Mouse (Mus musculus) kidney, adult 9 months (tissue): Measurements from ENCODE around the gene Hspg2.

Experiments used
- DNase-seq: peaks from one replicate; pipeline ENCODE4 v3.0.0; 2022

Gene Hspg2

DNA sequence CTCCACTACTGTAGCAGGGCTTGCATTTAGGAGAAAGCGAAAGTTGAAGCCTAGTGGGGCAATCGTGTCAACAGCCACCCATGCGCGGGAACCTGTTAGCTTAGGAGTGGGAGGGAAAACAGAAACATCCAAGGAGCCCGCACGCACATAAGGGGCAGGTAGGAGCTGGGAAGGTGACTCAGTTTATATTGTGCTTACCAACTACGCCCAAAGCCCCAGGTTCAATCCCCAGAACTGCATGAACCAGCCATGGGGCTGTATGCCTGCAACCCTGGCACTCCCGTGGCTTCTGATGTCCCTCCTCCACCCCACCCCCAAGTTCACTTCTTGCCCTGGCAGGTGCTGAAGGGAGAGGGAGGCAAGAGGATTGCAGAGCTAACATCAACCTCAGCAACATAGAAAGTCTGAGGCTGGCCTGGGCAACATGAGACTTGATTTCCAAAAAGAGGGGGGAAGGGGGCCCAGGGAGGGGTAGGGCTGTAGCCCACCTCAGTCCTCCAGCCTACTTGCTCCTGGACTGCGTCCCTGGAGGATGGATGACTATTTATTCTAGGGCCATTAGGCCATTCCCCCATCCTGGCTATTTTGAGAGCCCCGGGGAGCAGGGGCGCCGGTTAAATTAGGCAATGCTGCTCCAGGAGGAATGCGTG is 12.9 kb downstream of the Hspg2 start:
- DNase-seq: no peak

DNA sequence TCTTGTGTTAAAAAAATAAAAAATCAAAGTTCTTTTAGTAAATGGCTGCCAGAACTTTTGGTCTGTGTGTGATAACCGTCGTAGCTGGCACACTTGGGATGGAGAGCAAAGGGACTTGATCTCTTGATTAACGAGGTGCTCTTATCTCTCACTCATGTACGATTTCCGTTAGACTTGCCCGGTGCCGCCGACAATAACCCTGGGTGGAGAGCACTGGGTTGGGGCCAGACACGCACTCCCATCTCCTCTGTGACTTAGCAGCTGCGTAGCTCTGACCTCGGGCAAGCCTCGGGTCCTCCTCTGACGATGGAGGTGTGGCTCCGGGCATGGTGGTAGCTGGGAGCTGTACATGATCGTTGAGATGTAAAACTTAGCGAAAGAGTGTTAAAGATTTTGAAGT is 15.3 kb downstream of the Hspg2 start:
- DNase-seq: peak; percentile 55

DNA sequence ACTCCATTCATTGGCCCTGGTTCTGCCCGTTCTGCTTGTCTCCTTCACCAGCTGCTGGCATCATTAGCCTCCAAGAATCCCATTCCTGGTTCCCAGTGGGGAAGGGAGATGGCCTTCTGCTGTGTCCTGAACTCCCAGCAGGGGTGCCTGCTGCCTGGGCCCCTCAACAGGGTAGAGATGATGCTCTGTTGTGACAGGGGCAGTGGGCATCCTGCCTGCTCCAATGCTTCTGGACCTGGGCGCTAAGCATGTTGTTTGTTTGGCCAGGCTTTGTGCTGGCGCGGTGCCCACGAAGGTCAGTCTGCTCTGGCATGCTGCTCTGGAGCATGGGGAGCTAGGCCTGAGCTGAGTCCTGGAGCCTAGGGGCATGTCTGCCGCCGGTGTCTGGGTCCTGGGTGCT is 16.0 kb downstream of the Hspg2 start:
- peak; percentile 67 for DNase-seq

DNA sequence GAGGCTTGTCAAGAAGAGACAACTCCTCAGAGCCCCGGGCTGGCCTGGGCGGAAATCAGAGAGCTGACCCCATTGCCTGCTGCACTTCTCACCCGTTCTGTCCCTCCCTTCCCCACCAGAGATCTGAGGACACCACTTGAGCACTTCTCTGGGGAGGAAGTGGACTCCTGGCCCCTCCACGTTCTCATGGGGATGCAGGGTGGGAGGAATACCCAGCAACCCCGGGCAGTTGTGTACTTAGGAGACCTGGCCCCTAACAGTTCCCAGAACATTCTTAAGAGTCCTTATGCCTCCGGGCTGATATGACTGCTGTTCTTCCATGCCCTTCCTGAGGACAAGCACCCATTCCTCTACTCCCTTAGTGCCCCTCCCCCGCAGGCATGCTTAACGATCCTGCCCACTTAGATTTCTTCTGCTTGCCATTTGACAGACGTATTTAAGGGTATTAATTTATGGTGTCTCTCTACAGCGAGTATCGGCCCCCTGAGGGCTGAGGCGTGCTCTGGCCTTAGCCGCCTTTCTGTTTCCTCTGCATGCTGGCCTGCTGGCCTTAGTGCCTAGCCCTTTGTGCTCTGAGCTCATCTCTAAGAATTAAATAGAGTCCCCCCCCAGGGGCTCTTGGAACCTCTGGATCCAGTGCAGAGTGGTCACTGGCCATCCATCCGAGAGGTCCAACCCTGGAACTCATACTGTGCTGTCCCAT is 16.8 kb downstream of the Hspg2 start:
- no peak for DNase-seq

DNA sequence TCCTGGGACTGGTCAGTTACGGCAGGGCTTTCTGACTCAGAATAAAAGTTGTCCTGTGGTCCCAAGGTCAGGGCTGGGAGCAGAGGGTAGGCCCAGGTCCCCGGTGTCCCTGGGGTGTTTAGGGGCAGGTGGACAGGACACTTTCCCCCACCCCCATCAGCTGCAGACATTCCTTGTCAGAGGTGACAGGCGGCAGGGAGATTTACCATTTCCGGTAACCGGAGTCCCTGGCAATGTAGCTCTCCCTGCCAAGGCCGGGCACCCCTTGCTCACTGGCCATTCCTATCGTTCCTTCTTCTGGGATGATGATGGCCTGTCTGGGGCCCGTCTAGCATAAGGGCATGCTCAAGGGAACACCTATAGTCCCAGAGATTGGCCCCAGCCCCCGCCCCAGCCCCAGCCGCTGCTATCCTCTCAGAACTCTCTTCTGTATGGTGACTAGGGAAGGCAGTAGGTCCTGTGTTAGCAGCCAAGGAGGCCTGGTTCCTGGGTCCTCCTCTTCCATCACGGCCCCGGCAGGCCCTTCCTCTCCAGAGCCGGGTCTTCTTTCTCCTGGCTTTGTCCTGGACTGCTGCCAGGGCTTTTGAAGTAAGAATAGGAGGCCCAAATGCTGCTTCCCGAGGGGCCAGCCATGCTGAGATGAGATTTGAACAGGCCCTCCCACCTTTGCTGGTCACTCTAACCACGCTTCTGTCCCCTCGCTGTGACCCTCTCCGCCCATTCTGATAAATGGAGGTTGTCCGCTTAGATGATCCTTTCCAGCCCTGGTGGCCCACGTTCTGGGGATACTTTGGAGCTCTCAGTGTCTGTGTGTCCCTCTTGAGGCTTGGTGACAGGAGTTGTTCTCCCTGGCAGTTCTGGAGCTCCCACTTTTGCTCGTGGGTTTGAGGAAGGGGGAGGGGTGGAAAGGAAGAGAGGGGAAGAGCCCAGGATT is 17.8 kb downstream of the Hspg2 start:
- DNase-seq: no peak

DNA sequence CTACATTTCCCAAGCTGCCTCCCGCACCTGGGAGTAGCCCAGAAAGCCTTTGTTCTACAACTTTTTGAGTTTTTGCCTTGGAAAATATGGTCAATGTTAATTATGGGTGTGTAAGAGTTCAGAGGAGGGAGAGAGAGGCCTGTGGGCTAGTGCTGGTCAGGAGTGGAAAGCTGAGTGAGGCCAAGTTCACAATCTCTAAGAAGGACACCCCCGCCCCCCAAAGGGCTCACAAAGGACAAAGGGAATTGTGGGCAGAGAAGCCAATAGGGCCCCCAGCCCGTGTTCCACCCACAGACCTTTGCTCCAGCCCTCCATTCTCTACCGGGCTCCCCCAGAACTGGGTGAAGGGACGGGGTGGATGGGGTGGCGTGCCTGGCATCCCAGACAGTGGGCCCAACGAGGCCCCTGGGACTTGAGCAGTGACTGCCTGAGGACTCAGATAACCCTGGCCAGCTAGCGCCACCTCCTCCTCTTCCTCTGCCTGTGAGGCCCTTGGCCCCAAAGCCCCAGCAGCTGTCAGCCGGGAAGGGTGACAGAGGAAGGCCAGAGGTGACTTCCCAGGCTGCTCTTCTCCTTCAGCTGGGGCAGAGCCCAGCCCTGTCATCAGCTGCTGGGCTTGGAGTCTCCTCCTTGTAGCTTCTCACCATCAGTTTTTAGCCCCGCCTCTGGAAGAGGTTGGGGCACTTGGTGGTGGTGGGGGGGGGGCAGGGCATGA is 18.9 kb downstream of the Hspg2 start:
- DNase-seq: peak; percentile 80

DNA sequence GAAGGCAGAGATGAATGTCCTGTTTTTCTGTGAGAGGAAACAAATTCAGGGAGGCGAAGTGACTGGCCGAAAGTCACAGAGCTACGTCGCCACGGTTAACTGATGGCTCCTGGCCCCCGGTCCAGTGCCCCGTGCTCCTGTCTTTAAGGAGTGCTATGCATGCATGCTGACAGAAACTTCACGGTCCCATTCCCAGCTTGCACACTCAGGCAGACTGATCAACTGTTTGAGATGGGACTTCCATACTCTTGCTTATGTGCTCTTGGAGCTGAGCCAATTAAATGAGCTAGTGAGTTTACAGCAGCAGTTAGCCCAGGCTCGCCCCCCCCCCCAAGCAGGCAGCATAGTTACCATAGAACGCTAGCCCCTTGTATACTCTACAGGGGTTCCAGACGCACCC is 19.5 kb downstream of the Hspg2 start:
- no peak for DNase-seq

DNA sequence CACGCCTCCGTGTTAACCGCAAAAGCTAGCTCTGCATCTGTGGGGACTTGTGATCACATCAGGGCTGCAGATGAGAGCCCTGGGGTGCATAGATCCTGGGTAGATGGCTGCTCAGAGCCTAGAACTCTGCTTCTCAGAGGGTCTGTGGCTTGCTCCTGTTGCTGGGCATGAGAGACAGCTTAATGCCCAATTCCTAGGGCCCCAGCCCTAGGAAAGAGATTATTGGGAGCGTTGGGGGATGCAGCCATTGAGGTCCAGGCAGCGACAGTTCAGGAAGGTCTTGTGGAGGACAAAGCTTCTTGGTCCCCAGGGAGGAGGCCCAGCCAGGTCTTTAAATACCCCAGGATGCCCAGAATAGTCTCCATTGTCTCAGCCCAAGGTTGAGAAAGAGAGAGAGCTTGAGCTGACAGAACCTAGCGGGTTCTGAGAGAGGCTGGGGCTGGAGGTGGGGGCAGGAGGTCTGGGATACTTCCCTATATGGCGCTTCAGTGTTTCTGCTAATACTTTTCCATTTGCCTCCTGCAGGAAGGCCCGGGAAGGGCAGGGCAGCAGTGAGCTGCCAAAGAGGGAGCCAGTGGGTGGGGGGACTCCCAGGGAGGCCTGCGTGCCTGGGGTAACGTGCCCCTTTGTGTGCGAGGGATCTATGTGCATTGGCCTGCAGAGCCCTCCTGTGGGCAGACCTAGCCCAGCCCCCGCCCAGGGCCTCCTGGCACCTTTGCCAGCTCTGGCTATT is 20.2 kb downstream of the Hspg2 start:
- peak; percentile 67 for DNase-seq

DNA sequence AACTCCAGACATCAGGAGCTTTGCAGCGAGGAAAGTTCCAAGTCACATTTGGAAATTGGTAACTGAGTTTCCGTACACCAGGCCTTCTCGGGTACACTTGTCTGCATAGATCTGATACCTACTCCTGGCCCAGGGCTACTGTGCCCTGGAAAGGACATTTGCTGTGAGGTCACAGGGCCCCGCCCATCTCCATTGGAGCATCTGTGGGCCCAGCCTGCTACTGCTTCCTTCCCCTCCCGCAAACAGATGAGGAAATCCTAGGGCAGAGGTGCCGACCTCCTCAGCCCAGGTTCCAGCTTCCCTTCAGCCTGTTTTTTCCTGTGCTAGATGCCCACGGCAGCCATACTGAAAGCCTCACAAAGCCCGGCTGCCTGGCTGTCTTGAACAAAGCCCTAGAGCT is 21.4 kb downstream of the Hspg2 start:
- peak; percentile 65 for DNase-seq

DNA sequence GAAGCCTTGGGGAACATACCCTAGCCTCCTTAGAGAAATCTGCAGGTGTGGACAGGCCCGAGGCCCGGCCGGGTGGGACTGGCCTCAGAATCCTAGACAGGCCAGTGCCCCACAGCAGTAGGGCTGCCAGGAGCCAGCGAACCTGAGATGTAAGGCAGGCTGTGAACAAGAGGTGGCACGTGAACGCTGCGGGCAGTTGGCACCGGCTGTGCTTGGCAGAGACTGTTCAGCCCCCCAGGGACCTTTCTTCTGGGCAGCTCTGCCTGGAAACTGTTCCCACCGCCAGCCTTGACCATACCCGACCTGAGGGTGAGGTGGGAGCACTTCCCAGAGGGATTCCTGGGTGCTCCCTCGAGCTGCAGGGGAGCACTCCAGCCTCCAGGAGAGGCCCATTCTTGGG is 24.0 kb downstream of the Hspg2 start:
- no peak for DNase-seq

DNA sequence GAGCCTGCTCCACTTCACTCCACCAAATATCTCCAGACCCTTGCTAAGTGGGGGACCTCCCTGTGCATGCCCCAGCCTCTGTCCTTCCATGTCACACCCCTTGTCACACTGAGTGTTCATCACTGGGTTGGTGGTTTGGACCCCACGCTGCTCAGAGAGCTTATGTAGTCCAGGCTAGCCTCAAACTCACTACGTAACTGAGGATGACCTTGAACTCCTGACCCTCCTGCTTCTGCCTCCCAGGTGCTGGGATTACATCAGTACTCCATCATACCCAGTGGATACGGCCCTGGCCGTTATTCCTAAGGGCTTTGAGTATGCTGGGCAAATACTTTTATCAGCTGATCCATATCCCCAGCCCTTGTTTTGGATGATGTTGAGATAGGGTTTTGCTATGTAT is 24.6 kb downstream of the Hspg2 start:
- DNase-seq: no peak

DNA sequence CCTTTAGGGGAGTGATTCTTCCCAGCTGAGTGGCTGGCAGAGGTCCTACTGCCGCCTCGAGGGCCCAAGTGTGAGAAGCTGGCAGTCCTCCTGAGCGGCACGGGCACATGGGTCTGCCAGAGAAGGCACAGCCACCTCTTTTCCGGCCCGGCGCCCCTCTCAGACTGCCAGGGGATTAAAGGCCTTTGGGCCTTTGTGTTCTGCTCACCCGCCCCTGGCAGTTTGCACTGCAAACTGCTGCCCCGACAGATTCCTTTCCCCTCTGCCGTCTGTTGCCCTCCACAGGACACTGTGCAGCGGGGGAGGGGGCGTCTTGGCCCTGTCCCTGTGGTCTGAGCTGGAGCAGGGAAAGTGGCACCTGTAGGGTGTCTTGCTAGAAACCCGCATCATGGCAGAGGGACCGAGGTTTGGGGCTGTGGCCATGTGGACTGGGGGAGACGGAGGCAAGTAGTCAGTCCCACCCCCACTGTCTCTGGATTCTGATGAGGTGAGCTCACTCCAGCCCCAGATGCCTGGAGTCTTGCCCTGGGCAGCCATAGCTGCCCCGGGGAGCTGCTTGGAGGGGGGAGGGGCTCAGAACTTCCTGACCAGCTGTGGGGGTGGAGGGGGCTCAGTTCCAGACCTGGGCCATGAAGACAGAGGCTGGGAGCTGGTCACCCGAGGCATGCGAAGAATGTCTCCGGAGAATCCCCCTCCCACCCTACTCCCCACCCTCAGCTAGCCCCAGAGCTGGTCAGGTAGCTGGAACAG is 26.4 kb downstream of the Hspg2 start:
- no peak for DNase-seq

DNA sequence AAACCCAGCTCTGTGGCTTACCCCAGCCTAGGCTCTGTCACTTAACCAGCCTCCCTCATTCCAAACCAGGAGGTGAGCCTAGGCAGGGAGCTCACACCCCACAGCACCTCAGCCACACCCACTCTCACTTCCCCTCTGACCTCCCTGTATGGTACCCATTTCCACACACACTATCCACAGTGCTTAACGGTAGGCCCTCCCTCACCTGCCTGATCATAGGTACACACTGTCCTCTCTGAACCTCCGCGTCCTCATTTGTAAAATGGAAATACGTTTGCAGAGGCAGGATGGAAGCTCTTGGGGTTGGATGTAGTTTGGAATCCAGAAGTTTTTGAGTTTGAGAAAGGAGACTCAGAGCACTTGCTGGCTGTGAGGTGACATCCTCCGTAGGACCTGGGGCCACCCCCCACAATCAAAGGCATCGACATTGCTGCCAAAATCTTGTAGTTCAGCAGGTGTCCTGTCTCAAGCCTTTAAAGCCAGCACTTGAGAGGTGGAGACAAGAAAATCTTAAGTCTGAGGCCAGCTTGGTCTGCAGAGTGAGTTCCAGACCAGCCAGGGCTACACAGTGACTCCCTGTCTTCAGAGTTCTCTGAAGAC is 27.0 kb downstream of the Hspg2 start:
- DNase-seq: no peak

DNA sequence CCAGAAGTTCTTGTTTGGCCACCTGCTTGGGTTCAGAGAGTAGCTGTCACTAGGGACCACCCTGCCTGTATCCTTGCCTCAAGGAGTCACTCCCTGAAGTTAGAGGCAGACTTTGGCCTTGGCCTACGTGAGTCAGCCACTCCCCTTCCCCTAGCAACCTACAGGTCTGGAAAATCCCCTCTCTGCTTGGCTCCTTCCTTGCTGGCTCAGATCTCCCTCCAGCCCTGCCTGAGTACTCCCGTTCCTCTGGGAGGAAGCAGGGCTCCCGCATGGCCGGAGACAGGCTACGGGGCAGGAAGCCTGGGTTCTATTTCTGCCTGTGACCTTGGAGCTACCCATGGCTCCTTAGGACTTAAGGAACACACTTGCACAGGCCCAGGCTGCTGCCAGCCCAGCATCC is 28.8 kb downstream of the Hspg2 start:
- peak; percentile 76 for DNase-seq

DNA sequence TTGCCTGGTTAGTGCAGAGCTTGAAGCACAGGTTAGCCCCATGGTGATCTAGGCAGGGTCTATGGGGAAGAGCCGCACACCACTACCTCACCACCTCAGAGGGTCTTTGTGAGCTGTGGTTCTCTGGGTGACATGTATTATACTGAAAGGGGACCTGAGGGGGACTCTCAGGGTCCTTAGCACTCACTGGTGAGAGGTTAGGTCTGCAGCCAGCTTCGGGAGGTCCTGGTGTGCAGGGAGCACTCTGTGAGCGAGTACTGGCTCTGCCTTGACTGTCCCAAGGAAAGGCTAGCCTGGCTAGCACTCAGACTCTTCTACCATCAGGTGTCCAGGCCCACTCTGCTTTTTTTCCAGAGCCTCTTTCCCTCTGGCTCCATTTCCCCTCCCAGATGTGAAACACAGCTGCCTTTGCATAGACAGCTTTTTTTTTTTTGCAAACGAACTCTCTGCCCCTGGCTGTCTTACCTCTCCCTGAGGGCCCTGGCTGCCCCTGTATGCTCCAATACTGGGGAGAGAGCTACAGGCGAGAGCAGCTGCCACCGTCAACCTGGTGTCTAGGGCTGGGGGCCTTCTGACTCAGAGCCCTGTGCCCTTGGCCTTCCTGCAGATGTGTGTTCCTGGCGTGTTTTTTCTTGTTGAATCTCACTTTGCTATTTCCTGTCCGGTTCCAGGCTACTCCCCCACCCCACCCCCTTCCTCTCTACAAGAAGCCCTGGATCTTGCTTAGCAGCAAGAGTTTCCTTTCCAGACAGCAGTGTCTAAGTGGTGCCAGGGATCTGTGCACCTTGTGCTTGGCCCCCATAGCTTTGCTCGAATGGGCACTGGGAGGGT is 29.5 kb downstream of the Hspg2 start:
- peak; percentile 73 for DNase-seq

DNA sequence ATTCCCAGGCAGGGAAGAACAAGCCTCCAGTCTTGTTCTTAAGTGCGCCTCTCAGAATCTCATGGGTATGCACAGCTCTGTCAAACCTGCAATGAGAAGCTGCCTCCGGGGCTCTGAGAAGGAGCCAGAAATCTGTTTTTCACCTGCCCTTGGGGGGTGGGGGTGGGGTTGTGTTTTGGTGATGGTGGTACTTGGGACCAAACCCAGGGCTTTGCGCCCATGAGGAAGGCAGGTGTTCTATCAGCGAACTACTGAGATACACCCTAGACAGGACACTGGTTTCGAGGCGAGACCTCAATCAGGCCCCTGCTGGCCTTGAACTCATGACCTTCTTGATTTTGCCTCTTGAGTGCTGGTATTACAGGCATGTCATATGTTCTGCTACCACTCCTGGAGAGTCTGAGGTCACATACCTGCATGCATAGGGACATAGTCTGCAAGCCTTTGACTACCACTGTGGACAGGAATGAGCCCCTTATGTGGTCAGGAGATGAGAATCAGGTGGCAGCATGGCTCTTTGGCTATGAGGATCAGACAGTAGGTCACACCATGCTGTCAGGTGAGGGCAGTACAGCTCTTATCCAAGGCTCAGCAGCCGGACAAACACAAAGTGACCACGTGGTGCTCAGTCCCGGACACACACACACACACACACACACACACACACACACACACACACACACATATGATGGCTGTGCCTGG is 30.5 kb downstream of the Hspg2 start:
- DNase-seq: no peak

DNA sequence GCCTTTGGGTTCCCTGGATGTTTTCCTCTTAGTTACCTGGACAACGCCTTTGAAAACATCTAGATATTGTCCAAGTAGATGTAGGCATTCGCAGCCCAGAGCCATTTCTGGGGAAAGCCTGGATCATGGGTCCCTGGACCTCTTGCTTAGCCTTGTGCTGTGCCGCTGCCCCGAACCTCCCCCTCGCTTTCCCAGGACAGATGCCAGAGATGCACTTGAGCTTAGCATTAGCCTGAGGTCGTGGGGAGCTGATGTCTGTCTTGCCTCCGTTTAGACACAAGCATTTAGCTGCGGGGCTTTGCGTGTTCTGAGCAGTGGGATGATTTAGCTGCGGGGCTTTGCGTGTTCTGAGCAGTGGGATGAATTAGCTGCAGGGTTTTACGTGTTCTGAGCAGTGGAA is 31.6 kb downstream of the Hspg2 start:
- DNase-seq: no peak

DNA sequence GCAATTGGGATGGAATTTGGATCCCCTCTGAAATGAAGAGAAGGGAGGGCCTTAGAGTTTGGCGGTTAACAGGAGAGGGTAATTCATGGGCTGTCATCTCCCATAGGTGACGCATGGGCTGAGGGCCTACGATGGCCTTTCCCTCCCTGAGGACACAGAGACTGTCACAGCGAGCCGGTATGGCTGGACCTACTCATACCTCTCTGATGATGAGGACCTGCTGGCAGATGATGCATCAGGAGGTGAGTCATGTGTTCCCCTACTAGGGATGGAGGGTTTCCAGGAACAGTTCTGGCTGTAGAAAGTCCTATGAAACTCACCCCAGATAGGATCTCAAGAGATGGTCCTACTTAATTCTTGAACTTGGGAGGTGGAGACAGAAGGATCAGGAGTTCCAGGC is 32.4 kb downstream of the Hspg2 start:
- no peak for DNase-seq

DNA sequence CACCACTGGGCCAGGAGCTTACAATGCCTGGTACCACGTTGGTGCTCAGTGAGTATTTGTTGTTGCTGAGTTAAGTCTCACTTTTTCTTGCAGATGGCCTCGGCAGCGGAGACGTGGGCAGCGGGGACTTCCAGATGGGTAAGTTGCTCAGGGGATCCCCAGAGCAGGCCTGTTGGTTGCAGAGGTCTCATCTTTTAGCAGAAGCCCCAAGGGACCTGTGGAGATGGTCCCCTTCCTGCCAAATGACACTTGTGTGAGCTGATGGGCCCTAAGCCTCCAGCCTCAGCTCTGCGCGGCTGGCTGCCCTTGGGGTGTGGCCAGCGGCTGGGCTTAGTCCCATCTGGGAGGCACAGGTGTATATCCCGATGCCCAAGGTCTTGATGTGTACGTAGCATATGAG is 33.6 kb downstream of the Hspg2 start:
- no peak for DNase-seq

DNA sequence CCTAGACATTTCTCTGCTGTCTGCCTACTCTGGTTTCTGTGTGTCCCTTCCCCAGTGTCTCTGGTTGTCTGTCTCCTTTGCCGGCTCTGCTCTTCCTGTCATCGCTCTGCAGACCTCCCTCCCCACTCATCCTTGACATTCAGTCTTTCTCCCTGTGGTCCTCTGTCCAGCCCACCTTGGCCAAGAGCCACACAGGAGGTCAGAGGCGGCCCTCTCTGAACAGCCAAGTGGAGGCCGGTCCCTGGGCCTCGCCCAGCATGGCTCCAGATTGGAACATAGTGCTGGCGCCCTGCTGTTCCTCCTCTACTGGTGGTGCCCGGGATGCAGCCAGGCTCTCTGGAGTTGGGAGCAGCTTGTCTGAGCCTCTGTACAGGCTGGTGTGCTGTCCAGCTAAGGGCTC is 34.2 kb downstream of the Hspg2 start:
- no peak for DNase-seq
